Mouse (Mus musculus) cerebellum, adult 18-20 months (tissue): ENCODE data around the gene Nox1.

Source experiments
- DNase-seq, 2 experiments: peaks; one replicate each; pipeline ENCODE4 v3.0.0; 2021

Gene Nox1

GRCm38 (mm10) chrX:134116417-134116816 is 105.3 kb downstream of the Nox1 start:
- no peak for DNase-seq

GRCm38 (mm10) chrX:134111767-134112166 is 110.0 kb downstream of the Nox1 start:
- DNase-seq: no peak

GRCm38 (mm10) chrX:134102641-134103040 is 119.1 kb downstream of the Nox1 start:
- DNase-seq: no peak

GRCm38 (mm10) chrX:134085453-134085852 is 136.3 kb downstream of the Nox1 start:
- no peak for DNase-seq

- peak in 1 of 2 experiments; percentile 12 for DNase-seq
These were observed 162.0 kb downstream of the Nox1 start for GRCm38 (mm10) chrX:134059764-134060163.

- peak; percentile 93 to 94 for DNase-seq
These were observed 162.6 kb downstream of the Nox1 start, which contains the start of gene Cstf2 for GRCm38 (mm10) chrX:134058987-134059712. TSS of gene Cstf2 (plus strand) at chrX:134059187.

- peak in 1 of 2 experiments; percentile 8 for DNase-seq
These were observed 163.5 kb downstream of the Nox1 start for GRCm38 (mm10) chrX:134058040-134058875.

GRCm38 (mm10) chrX:134056897-134057296 is 164.9 kb downstream of the Nox1 start:
- DNase-seq: no peak

GRCm38 (mm10) chrX:134048994-134049393 is 172.8 kb downstream of the Nox1 start:
- DNase-seq: no peak
